Mouse (Mus musculus) ES-Bruce4 (cell line): ENCODE results near the gene Ppm1h. TPM values are rescaled to one million over a fixed set of nuclear protein-coding genes. Genes with fewer than 3 reads are reported as not detected.

ENCODE experiments used
- H3K27ac ChIP-seq: 2 replicates; pipeline ENCODE4 v1.5.1; 2012; ENCODE audit warnings: low read length, inconsistent platforms; ENCODE audit not compliant: insufficient read depth
- H3K27me3 ChIP-seq: 2 replicates; pipeline ENCODE4 v1.6.1; 2012; ENCODE audit warnings: mild to moderate bottlenecking, low read length, inconsistent platforms; ENCODE audit not compliant: control insufficient read depth, poor library complexity, insufficient read depth, severe bottlenecking
- H3K36me3 ChIP-seq: 2 replicates; pipeline ENCODE4 v1.6.1; 2012; ENCODE audit warnings: inconsistent platforms, mild to moderate bottlenecking, low read length, moderate library complexity; ENCODE audit not compliant: control insufficient read depth, poor library complexity, insufficient read depth, severe bottlenecking
- H3K4me1 ChIP-seq: one replicate; pipeline ENCODE4 v1.8.1; 2011; ENCODE audit warnings: low read length; ENCODE audit not compliant: control insufficient read depth, insufficient read depth
- H3K4me3 ChIP-seq: 2 replicates; pipeline ENCODE4 v1.5.1; 2011; ENCODE audit warnings: low read depth, mild to moderate bottlenecking, low read length
- H3K9ac ChIP-seq: 2 replicates; pipeline ENCODE4 v1.6.1; 2012; ENCODE audit warnings: low read depth, mild to moderate bottlenecking, inconsistent platforms; ENCODE audit not compliant: poor library complexity, severe bottlenecking
- H3K9me3 ChIP-seq: replicated peaks from 2 replicates; pipeline ENCODE4 v1.6.1; 2012; ENCODE audit warnings: mild to moderate bottlenecking, low read length, inconsistent platforms; ENCODE audit not compliant: control insufficient read depth, poor library complexity, insufficient read depth, severe bottlenecking
- CTCF ChIP-seq: IDR thresholded peaks from one replicate; pipeline ENCODE4 v1.8.1; 2011; ENCODE audit warnings: low read depth, low read length
- EP300 ChIP-seq: IDR thresholded peaks from 2 replicates; pipeline ENCODE4 v1.6.1; 2011; ENCODE audit warnings: low read depth, low read length; ENCODE audit not compliant: insufficient read depth
- POLR2A ChIP-seq: IDR thresholded peaks from one replicate; pipeline ENCODE4 v1.8.1; 2011; ENCODE audit warnings: low read length; ENCODE audit not compliant: insufficient read depth
- polyA plus RNA-seq: library from polyadenylated mRNA; stranded (reverse); fragments of >200 nt; gene quantifications from 2 replicates; pipeline ENCODE4 v1.2.4, GENCODE M21; 2011; ENCODE audit warnings: low read depth; ENCODE audit not compliant: missing spikeins, insufficient read depth, insufficient read length

Ppm1h gene
- polyA plus RNA-seq, 1 experiment, result 8.7 TPM

- TF ChIP-seq EP300, result no peak
- Histone ChIP-seq H3K9ac (no peak overlapping the region), H3K27ac (no peak overlapping the region), H3K36me3 (no peaks in the 10 kb centered on the region), H3K9me3 (no peaks in the 10 kb centered on the region), H3K4me3 (no peak overlapping the region), H3K4me1 (no peaks in the 10 kb centered on the region), H3K27me3 (no peaks in the 10 kb centered on the region)
Measured at GRCm38 (mm10) chr10:122770337-122770736, 91.8 kb downstream of the Ppm1h start.

DNA sequence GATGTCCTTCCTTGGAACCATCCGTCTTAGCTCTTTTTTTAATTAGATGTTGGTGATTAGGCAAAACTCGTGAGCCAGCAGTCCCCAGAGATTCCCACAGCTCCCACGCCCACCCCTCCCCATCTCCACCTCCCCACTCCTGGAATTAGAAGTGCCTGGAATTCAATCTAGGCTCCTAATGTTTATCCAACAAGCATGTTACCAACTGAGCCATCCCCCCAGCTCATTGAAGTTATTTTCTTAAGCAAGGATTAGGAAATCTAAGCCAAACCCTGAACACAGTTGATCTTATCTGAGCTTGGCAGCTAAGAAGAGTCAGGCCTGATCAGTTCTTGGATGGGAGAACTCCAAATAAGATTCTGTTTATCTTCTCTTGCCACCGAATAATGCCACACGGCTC lies 92.4 kb downstream of the Ppm1h start:
- H3K4me3 ChIP-seq, result no peak overlapping the region
- no peaks in the 10 kb centered on the region for H3K36me3 ChIP-seq
- no peak overlapping the region for H3K9ac ChIP-seq
- no peak overlapping the region for H3K27ac ChIP-seq
- H3K27me3 ChIP-seq, result no peaks in the 10 kb centered on the region
- no peaks in the 10 kb centered on the region for H3K9me3 ChIP-seq
- H3K4me1 ChIP-seq, result no peaks in the 10 kb centered on the region
- no peak for TF ChIP-seq POLR2A
- TF ChIP-seq CTCF, result no peak
- TF ChIP-seq EP300, result no peak

GRCm38 (mm10) chr10:122774169-122774568 lies 95.6 kb downstream of the Ppm1h start:
- H3K36me3 ChIP-seq, result no peaks in the 10 kb centered on the region
- H3K27ac ChIP-seq, result no peak overlapping the region
- H3K4me1 ChIP-seq, result no peaks in the 10 kb centered on the region
- H3K9ac ChIP-seq, result no peak overlapping the region
- H3K27me3 ChIP-seq, result no peaks in the 10 kb centered on the region
- H3K9me3 ChIP-seq, result no peaks in the 10 kb centered on the region
- H3K4me3 ChIP-seq, result no peak overlapping the region
- TF ChIP-seq POLR2A, result no peak
- no peak for TF ChIP-seq EP300
- no peak for TF ChIP-seq CTCF

DNA sequence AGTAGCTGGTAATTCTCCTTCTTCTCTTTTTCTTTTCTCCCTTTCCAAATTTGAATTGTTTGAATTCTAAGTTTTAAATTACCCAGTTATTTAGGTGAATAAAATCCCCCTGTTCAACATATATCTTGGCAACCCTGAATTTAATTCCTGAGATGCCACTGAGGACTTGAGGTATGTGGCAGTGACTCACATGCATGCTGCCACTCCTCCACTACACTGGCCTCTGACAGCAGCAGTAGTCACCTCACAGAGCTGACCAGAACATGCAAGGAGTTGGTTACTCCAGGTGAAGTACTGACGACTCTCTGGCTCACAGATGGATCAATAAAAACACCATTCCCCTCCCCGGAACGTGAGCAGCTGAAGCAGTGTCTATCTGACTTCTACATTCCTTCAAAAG lies 98.9 kb downstream of the Ppm1h start:
- Histone ChIP-seq H3K4me3 (no peak overlapping the region), H3K27ac (no peak overlapping the region), H3K9ac (no peak overlapping the region), H3K27me3 (no peaks in the 10 kb centered on the region), H3K9me3 (no peaks in the 10 kb centered on the region), H3K36me3 (no peaks in the 10 kb centered on the region), H3K4me1 (no peaks in the 10 kb centered on the region)
- no peak for TF ChIP-seq CTCF
- TF ChIP-seq EP300, result no peak
- TF ChIP-seq POLR2A, result no peak

DNA sequence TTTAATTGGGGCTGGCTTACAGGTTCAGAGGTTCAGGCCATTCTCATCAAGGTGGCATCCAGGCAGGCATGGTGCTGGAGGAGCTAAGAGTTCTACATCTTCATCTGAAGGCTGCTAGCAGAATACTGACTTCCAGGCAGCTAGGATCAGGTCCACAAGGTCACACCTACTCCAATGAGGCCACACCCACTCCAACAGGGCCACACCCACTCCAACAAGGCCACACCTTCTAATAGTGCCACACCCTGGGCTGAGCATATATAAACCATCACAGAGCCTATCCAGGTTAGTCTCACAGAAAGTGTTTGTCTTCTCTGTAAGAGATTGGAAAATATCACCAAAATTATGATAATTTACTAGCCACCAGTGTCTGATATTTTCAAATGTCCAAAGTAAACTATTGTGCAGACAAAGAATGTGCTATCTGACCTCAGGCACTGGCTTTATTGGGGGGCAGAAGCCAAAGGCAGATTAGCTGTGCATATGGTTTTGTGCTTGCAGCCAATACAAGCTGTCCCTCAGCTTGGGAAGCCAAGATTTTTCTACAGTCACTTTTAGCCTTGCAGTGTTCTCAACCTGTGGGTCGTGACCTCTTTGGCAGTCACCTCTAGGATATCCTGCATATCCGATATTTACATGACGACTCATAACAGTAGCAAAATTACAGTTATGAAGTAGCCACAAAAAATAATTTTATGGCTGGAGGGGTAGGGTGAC lies 99.5 kb downstream of the Ppm1h start:
- H3K9me3 ChIP-seq, result no peaks in the 10 kb centered on the region
- H3K4me1 ChIP-seq, result no peaks in the 10 kb centered on the region
- no peak overlapping the region for H3K9ac ChIP-seq
- TF ChIP-seq CTCF (no peak), EP300 (no peak), POLR2A (no peak)
- H3K36me3 ChIP-seq, result no peaks in the 10 kb centered on the region
- no peak overlapping the region for H3K4me3 ChIP-seq
- H3K27ac ChIP-seq, result no peak overlapping the region
- H3K27me3 ChIP-seq, result no peaks in the 10 kb centered on the region

- no peak overlapping the region for H3K27ac ChIP-seq
- no peak overlapping the region for H3K4me3 ChIP-seq
- H3K27me3 ChIP-seq, result no peaks in the 10 kb centered on the region
Measured at GRCm38 (mm10) chr10:122779351-122779750, 100.8 kb downstream of the Ppm1h start.

More at GRCm38 (mm10) chr10:122779351-122779750, 100.8 kb downstream of the Ppm1h start:
- H3K9me3 ChIP-seq, result no peaks in the 10 kb centered on the region
- H3K36me3 ChIP-seq, result no peaks in the 10 kb centered on the region
- H3K9ac ChIP-seq, result no peak overlapping the region
- H3K4me1 ChIP-seq, result no peaks in the 10 kb centered on the region
- TF ChIP-seq EP300 (no peak), CTCF (no peak), POLR2A (no peak)
